Mouse (Mus musculus) midbrain, embryonic 14.5 days (tissue): Measurements from ENCODE around the gene Fut8. TPM values are rescaled to one million over a fixed set of nuclear protein-coding genes. Genes with fewer than 3 reads are reported as not detected.

Experiments
- ATAC-seq: fragments of 200-750 bp; cut with Nextera tagmentation; 2 replicates; pipeline ENCODE4 v1.8.0; 2017; ENCODE audit warnings: moderate number of reproducible peaks, moderate library complexity; ENCODE audit not compliant: low FRiP score, low TSS enrichment
- DNase-seq: peaks from one replicate; pipeline ENCODE4 v3.0.0-alpha.2; 2015
- H3K27ac ChIP-seq: fragments of 300-500 bp; sonication (generic); replicated peaks from 2 replicates; pipeline ENCODE4 v1.5.1; 2014; ENCODE audit warnings: mild to moderate bottlenecking, low read depth, low read length, moderate library complexity
- H3K27me3 ChIP-seq: fragments of 300-500 bp; sonication (generic); 2 replicates; pipeline ENCODE4 v1.6.1; 2014; ENCODE audit warnings: low read length, control low read depth, mixed read lengths; ENCODE audit not compliant: control insufficient read depth, insufficient read depth
- H3K36me3 ChIP-seq: fragments of 300-500 bp; sonication (generic); 2 replicates; pipeline ENCODE4 v1.6.1; 2014; ENCODE audit warnings: low read length, control low read depth; ENCODE audit not compliant: control insufficient read depth, insufficient read depth
- H3K4me1 ChIP-seq: fragments of 300-500 bp; sonication (generic); 2 replicates; pipeline ENCODE4 v1.6.1; 2014; ENCODE audit warnings: mild to moderate bottlenecking, antibody characterized with exemption, low read length, control low read depth; ENCODE audit not compliant: control insufficient read depth, insufficient read depth
- H3K4me2 ChIP-seq: fragments of 300-500 bp; sonication (generic); 2 replicates; pipeline ENCODE4 v1.6.1; 2014; ENCODE audit warnings: mild to moderate bottlenecking, low read length, moderate library complexity
- H3K4me3 ChIP-seq: fragments of 300-500 bp; sonication (generic); replicated peaks from 2 replicates; pipeline ENCODE4 v1.5.1; 2014; ENCODE audit warnings: low read depth, low read length
- H3K9ac ChIP-seq: fragments of 300-500 bp; sonication (generic); replicated peaks from 2 replicates; pipeline ENCODE4 v1.6.1; 2014; ENCODE audit warnings: mild to moderate bottlenecking, low read length, moderate library complexity
- H3K9me3 ChIP-seq: fragments of 300-500 bp; sonication (generic); 2 replicates; pipeline ENCODE4 v1.6.1; 2016; ENCODE audit warnings: low read length, control low read depth, mixed read lengths; ENCODE audit not compliant: control insufficient read depth
- WGBS: fragments of 180-500 bp; shearing (Covaris S2); extraction: QIAGEN DNeasy Blood & Tissue Kit; methylation state at CpG from one replicate; pipeline ENCODE4 v1.1.7; 2014; 5-methylcytosine and 5-hydroxymethylcytosine counted together
- polyA plus RNA-seq: library from polyadenylated mRNA; unstranded; fragments of >200 nt; fragmentation: Nextera tagmentation; extraction: Ambion mirVana; gene quantifications from 2 replicates; pipeline ENCODE4 v1.2.1, GENCODE M21; 2014

Fut8 gene
- polyA plus RNA-seq, 1 experiment from 2014 or later: 69.4 TPM

DNA sequence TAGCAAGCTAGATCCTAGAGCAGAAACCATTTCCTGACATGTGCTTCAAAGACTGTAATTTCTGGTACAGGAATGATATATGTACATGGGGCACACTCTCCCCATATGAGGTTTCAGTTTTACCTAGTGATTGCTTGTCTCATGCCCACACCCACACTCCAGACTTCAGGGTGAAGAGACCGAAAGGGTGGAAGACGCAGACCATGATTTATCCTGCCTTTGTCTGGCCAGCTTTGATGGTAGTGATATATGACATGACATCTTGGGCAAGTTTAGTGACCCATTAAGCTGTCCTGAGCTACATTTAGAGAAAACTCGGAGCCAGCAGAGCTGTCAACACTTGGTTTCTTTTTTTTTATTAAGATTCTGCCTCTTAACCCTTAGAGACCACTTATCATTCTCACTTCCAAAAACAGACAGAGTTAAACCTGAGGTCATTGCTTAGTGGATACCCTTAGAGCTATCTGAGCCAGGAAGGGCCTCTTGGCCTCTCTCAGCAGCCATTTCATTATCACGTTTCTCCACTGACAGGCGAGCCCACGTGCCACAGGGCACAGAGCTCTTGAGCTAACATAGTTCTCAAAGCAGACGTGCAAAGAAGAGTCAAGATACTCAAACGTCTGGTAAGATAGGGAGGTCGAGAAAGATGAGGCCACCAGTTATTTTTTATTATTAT is 245.4 kb downstream of the Fut8 start:
- H3K9me3 ChIP-seq: no peaks in the 10 kb centered on the region
- no peak for DNase-seq
- no peak overlapping the region for H3K4me3 ChIP-seq
- no peaks in the 10 kb centered on the region for H3K36me3 ChIP-seq
- H3K4me1 ChIP-seq: no peaks in the 10 kb centered on the region
- no peak overlapping the region for H3K4me2 ChIP-seq
- no peak for ATAC-seq
- no peak overlapping the region for H3K9ac ChIP-seq
- no peaks in the 10 kb centered on the region for H3K27me3 ChIP-seq
- WGBS: 79% methylated on average over 9 of the region's 9 CpGs
- H3K27ac ChIP-seq: no peak overlapping the region

DNA sequence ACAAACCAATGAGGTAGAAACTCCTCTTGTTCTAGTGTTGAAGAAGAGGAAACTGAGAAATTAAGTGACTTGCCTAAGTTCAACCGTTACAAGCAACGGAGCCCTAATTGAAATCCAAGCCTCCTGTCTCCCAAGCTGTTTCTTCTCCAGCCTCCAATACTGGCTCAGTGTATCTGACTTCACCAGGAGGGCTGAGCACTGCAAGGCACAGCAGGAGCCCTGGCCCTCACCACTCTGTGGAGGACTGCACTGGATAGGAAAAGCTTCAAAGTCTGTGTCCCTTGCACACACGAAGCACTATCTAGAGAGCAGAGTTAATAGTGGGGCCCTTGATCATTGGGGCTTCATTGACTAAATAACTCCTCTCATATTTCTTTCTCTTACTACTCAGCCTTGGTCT is 246.8 kb downstream of the Fut8 start:
- Histone ChIP-seq H3K9ac (no peak overlapping the region), H3K9me3 (no peaks in the 10 kb centered on the region), H3K36me3 (no peaks in the 10 kb centered on the region), H3K27me3 (no peaks in the 10 kb centered on the region), H3K4me1 (no peaks in the 10 kb centered on the region), H3K4me2 (no peak overlapping the region), H3K27ac (no peak overlapping the region), H3K4me3 (no peak overlapping the region)
- ATAC-seq (no peak), DNase-seq (no peak)
- WGBS: 84% methylated on average over 3 of the region's 3 CpGs

DNA sequence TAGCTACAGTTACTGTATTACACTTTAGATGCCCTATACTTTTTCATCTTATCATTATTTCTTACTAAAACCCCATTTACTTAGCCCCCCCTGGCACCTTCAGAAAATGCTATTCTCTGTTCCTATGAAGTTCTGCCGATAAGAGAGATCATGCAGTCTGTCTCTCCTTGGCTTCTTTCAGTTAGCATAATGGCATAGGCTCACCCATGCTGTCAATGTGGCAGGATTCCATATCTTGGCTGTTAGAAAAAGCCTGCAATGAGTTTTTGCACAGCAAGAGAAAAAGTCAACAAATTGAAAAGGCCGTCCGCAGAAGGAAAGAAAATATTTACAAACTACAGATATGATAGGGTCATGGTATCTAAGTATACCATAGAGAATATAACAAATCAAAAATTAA is 253.6 kb downstream of the Fut8 start:
- WGBS: 91% methylated on average over 3 of the region's 3 CpGs
- H3K4me2 ChIP-seq: no peak overlapping the region
- DNase-seq: no peak
- H3K9me3 ChIP-seq: no peaks in the 10 kb centered on the region
- no peaks in the 10 kb centered on the region for H3K36me3 ChIP-seq
- ATAC-seq: no peak
- H3K9ac ChIP-seq: no peak overlapping the region
- H3K4me3 ChIP-seq: no peak overlapping the region
- no peaks in the 10 kb centered on the region for H3K27me3 ChIP-seq
- H3K27ac ChIP-seq: no peak overlapping the region
- H3K4me1 ChIP-seq: no peaks in the 10 kb centered on the region

DNA sequence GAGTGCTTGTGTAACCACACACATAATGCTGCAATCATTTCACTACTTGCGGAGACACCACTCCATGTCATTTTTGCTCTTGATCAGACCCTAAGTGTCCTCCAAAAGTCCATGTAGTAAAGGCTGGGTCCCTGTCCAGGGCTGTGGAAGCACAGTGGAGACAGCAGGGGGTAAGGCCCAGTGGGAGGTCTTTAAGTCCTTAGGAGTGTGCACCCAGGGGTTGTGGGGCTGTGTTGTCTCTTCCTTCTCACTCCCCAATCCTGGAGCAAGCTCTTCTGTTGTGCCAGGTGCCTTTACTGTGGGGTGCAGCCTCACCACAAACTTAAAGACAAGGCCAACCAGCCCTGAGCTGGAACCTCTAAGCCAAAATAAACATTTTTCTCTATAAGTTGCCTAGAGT is 257.9 kb downstream of the Fut8 start:
- ATAC-seq (no peak), DNase-seq (no peak)
- no peak overlapping the region for H3K4me3 ChIP-seq
- H3K9me3 ChIP-seq: no peaks in the 10 kb centered on the region
- H3K4me2 ChIP-seq: no peak overlapping the region
- 100% methylated on average over 1 of the region's 1 CpGs for WGBS
- no peak overlapping the region for H3K9ac ChIP-seq
- H3K36me3 ChIP-seq: no peaks in the 10 kb centered on the region
- no peaks in the 10 kb centered on the region for H3K4me1 ChIP-seq
- H3K27ac ChIP-seq: no peak overlapping the region
- H3K27me3 ChIP-seq: no peaks in the 10 kb centered on the region

DNA sequence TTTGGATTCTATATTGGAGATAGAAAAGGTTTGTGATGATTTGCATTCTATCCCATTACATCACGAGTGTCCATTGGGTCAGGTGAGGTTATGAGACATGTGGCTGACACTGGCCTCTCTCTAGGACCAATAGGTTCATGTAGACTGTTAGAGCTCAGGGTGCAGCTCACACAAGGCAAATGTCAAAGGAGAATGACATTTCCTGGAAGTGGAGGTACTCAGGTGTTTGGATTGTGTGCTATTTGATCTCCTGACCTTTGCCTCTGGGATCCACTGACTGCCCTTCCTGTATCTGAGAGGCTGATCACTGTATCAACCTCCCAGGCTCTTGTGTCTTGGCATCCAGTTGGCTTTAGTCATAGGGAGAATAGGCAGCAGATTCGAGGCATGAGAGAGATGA is 260.2 kb downstream of the Fut8 start:
- no peak overlapping the region for H3K4me2 ChIP-seq
- H3K9me3 ChIP-seq: no peaks in the 10 kb centered on the region
- WGBS: 74% methylated on average over 2 of the region's 2 CpGs
- H3K27ac ChIP-seq: no peak overlapping the region
- no peak for ATAC-seq
- H3K36me3 ChIP-seq: no peaks in the 10 kb centered on the region
- H3K4me3 ChIP-seq: no peak overlapping the region
- no peaks in the 10 kb centered on the region for H3K4me1 ChIP-seq
- DNase-seq: no peak
- no peak overlapping the region for H3K9ac ChIP-seq
- no peaks in the 10 kb centered on the region for H3K27me3 ChIP-seq

DNA sequence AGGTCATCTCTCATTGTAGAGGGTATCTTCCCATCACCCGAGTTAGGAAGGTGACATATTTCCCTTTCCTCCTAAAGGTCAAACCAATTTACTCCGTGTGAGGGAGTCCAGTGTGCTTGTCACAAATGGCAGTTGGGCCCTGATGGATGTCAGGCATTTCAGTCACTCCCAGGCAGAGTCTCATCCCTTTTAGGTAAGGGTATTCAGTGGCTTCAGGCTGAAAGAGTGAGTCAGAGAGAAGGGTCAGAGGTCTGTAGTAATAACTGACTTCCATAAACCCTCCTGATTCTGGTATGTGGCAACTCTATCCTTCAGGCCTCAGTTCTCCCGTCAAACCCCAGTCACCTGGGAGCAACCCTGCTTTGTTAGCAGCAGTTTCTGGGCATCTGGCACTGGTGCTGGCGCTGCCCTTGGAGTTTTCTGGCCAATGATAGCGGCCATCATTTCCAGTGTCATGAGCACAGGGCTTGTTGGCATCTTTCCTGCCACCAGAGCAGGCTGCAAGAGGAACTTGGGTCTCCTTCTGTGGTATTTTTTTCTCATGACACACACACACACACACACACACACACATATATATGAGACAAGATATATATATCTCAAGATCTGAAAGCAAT is 262.6 kb downstream of the Fut8 start:
- H3K9me3 ChIP-seq: no peaks in the 10 kb centered on the region
- ATAC-seq (no peak), DNase-seq (no peak)
- no peak overlapping the region for H3K4me3 ChIP-seq
- no peaks in the 10 kb centered on the region for H3K36me3 ChIP-seq
- no peaks in the 10 kb centered on the region for H3K4me1 ChIP-seq
- no peak overlapping the region for H3K27ac ChIP-seq
- no peak overlapping the region for H3K9ac ChIP-seq
- no peaks in the 10 kb centered on the region for H3K27me3 ChIP-seq
- 83% methylated on average over 5 of the region's 5 CpGs for WGBS
- H3K4me2 ChIP-seq: no peak overlapping the region

DNA sequence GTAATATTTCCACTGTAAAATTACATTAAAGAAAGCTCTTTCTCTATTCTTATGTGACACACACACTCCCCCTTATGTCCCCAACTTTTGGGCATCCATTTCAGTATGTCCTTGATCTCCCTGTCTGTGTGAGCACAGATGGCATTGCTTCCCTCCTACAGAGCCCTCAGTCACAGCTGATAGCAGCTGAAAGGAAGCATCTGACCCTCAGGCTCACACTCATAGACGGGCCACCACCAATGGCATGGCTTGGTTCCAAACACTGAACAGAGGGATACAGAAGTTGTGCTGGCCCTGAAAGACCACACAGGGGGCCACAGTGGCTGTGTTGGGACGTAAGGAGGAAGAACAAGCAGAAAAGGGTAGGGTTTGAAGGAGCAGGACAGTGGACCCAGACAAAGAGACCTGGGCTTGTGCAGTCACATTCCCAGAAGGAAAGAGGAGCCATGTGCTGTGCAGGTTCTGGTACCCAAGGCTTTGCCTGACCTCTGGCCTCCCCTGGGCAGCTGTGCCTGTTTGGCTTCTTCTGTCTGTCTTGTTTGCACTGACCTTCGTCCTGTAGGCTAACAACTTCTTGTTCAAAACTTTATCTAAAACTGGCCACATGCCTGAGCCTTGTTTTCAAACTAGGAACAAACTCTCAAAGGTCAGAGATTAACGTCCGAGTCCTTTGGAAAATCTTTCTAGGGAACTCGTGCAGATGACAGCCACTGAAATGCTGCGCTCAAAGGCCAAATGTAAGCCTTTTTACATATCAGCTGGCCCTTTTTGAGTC is 263.7 kb downstream of the Fut8 start:
- Histone ChIP-seq H3K36me3 (no peaks in the 10 kb centered on the region), H3K4me3 (no peak overlapping the region), H3K4me2 (no peak overlapping the region), H3K9ac (no peak overlapping the region), H3K27me3 (no peaks in the 10 kb centered on the region), H3K9me3 (no peaks in the 10 kb centered on the region), H3K4me1 (no peaks in the 10 kb centered on the region), H3K27ac (no peak overlapping the region)
- ATAC-seq: no peak
- WGBS: 51% methylated on average over 7 of the region's 7 CpGs
- DNase-seq: no peak

DNA sequence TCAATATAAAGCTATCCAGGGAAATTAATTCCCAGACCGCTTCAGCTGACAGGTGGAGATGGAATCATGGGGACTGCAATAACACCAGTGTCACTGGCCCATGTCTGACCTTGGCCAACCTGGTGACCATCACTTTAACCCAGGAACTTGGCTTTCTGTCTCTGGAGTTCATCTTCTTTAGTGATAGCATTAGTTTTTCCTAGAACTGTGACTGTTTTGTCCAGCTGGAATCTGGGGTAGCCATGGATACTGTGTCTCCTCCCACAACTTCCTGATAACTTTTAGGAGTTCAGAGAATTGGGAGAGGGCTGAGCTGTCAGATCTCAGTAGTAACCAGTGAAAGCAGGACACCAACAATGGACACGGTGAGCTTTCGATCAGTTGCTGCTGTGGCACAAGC is 264.3 kb downstream of the Fut8 start:
- 82% methylated on average over 3 of the region's 3 CpGs for WGBS
- Histone ChIP-seq H3K27me3 (no peaks in the 10 kb centered on the region), H3K36me3 (no peaks in the 10 kb centered on the region), H3K27ac (no peak overlapping the region), H3K4me1 (no peaks in the 10 kb centered on the region), H3K4me3 (no peak overlapping the region), H3K9ac (no peak overlapping the region), H3K4me2 (no peak overlapping the region), H3K9me3 (no peaks in the 10 kb centered on the region)
- DNase-seq (no peak), ATAC-seq (no peak)

DNA sequence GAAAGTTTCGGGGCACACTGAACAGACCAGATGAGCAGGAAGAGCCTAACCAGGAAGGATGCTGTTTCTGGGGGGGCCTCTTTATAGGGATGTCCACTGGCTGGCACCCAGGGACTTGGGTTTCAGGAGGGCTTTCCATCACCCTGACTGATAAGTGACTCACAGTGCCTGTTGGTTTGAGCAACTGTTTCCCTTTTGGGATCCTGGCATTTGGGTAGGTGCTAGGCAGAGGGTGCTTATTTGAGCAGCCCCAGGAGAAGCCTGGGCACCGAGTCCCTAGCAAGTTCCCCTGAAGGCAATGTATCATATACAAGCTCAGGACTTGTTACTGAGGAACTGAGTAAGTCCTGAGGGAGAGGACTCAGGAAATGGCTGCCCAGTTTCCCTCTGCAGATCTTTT is 267.5 kb downstream of the Fut8 start:
- DNase-seq (no peak), ATAC-seq (no peak)
- 89% methylated on average over 2 of the region's 2 CpGs for WGBS
- no peak overlapping the region for H3K9ac ChIP-seq
- H3K4me2 ChIP-seq: no peak overlapping the region
- no peaks in the 10 kb centered on the region for H3K9me3 ChIP-seq
- no peaks in the 10 kb centered on the region for H3K4me1 ChIP-seq
- H3K27ac ChIP-seq: no peak overlapping the region
- H3K4me3 ChIP-seq: no peak overlapping the region
- no peaks in the 10 kb centered on the region for H3K27me3 ChIP-seq
- H3K36me3 ChIP-seq: no peaks in the 10 kb centered on the region
